Mouse (Mus musculus): ENCODE data around the gene Ugt1a5.
A peak's percentile ranks its signal among the peaks of the same experiment; 100 is the strongest.
"Not testable (repeated sequence)": the region's sequence is repeated elsewhere in the genome, so short reads cannot be mapped to it uniquely, and the experiment has no call there.

Ugt1a5 gene

DNA sequence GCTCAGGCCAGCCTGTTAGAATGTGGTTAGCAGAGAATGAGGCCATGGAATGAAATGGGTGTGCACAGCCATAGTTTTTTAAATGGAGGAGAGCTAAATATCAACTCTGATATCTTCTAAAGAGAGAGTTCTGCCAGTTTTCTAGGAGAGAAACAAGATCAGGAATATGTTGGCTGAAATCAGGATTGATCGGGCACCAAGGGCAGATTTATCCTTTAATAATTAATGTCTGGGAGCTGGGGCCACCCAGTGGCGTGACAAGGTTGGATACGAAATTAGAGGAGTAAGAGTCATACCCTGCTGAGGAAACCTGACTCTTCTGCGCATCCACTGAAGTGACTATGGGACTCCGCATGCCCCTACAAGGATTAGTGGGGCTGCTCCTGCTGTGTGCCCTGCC is at the start of gene Ugt1a5:
Gene Ugt1a5 (plus strand): TSS at position 302 of the 400 bp plus-strand sequence.
- no peak for DNase-seq (ENCODE audit: low spot score)

DNA sequence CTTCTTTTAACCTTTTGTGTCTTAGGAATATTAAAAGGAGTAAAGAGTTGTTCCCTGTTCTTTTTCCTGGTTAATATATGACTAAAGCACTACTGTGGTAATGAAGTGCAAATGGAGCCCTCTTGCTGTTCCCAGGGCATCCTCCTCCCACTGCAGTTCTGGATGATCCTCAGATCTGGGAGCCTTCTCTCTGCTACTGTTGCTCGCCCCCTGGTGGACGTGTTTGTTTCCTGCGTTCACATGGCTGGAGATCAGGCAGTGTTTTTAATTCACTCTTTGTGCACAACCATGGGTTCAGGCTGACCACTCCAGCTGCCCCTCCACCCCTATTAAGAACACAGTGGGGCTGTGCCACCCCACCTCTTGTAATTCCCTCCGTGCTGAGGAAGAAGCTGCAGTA is 45.3 kb upstream of the Ugt1a5 start:
- DNase-seq (ENCODE audit: low spot score) = not testable (repeated sequence)

DNA sequence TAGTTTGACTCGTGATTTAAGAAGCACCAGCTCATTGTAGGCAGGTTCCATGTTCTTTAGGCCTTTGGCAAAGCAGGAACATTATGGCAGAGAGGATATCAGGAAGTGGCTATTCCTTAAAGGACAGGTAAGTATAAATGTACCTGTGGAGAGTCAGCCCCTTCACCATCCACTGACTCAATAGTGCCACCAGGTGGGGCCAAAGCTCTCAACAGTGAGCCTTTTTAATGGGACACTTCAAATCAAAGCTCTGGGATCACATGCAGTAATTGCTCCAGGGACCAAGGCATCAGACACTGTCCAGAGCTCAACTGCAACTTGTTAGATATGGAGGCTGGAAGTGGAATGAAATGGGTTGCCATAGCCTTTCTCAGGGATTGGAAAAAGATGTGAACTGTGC is 44.3 kb upstream of the Ugt1a5 start:
- not testable (repeated sequence) for DNase-seq (ENCODE audit: low spot score)

DNA sequence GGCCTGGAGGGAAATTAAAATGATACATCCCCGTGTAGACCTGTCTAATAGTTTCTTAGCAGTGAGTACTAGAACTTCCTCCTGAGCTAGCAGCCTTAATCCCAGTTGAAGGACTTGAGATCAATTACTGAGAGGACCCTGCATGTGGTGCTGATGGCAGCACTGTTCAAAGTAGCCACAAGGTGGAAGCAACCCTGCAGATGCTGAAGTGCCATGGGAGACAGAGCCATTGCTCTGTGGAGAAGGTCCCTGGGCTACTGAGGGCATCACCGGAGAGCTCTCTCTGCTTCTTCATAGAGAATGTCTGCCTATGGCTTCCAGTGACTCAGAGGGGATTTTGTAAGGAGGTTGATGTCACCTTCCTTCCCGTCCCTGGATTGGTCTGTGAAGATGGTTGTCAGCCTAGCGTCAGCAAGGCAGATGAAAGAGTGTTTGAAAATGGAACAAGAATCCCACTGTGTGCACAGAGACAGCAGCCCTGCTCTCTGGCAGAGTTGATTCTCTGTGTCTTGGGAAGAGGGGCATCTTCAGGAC is 39.9 kb upstream of the Ugt1a5 start:
- not testable (repeated sequence) for DNase-seq (ENCODE audit: low spot score)

DNA sequence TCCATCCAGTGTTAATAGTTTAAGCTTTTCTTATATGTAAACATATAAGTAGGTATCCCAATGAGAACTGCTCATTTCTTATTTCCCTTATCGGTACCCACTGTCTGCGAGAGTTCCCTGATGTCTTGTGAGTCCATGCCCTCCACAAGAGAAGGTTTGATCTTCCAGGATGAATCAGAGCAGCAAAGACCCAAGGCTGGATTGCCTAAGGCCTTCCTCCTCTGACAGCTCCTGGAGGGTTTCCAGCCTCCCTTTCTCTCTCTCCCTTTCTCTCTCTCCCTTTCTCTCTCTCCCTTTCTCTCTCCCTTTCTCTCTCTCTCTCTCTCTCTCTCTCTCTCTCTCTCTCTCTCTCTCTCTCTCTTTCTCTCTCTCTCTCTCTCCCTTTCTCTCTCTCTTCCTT is 36.7 kb upstream of the Ugt1a5 start:
- DNase-seq (ENCODE audit: low spot score) = not testable (repeated sequence)

DNA sequence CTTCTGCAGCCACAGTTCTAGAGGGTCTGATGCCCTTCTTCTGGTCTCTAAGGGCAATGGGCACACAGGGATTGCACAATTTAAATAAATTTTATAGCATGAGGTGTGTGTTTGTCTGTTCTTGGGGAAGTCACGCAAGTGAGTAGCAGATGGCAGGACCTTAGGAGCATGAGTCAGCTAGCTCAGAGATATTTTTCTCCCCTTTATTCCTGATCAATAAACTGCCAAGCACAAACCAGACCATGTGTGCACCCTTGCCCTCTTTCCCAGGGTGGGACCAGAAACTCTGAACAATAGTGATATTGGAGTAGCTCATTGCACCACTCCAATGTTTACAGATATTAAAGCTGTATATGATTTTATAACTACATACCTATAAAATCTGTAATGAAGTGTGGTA is 35.6 kb upstream of the Ugt1a5 start:
- DNase-seq (ENCODE audit: low spot score) = not testable (repeated sequence)

DNA sequence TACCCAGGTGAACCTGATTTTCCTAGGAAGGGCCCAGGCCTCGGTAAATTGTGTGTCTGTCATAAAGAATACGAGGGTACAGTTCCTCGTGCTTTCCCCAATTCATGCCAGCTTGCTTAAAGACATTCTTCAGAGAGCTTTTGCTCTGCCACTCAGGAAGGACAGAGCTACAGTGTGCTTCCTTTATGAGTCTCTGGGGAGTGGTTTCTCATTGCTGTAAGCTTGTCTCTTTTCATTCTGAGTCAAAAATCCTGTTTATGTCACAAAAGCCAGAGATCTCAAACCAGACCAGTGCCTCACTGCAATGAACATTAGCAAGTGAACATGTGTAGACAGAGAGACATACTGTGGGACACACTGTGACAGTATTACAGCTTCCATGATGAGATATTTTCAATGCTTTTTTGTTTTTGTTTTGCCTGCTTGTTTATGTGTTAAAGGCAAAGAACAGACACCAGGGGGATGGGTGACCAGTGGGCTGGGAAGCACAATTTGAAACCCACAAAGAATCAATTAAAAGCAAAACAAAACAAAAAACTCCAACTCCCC is 31.8 kb upstream of the Ugt1a5 start:
- no peak for DNase-seq (ENCODE audit: low spot score)

DNA sequence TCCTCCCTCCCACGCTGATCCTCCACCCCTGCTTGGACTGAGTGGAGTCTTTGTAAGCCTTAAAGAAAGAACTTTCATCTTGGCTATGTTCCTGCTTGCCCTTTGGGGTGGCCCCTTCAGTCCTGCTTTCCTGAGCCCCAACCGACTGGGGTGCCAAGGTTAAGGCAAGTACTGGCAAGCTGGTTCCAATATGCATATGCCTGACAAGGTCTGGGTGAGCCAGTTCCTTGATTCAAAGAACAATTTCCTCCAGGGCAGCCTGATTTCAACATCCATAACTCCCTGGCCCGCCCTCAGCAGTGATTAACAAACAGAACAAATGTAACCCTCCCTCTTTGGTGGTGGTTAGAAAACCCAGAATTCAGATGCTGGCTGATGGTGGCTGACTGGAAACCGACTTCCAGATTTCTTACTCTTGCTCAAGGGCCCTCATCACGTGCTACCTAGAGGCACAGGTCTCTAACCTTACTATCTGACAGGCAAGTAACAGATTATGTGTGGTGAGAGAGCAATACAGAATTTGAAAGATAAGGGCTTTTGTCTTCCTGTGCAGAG is 31.3 kb upstream of the Ugt1a5 start, which contains the start of gene Ugt1a6a:
Gene Ugt1a6a (plus strand): TSS at position 353 of the 555 bp plus-strand sequence.
- DNase-seq (ENCODE audit: low spot score) = peak; percentile 47

DNA sequence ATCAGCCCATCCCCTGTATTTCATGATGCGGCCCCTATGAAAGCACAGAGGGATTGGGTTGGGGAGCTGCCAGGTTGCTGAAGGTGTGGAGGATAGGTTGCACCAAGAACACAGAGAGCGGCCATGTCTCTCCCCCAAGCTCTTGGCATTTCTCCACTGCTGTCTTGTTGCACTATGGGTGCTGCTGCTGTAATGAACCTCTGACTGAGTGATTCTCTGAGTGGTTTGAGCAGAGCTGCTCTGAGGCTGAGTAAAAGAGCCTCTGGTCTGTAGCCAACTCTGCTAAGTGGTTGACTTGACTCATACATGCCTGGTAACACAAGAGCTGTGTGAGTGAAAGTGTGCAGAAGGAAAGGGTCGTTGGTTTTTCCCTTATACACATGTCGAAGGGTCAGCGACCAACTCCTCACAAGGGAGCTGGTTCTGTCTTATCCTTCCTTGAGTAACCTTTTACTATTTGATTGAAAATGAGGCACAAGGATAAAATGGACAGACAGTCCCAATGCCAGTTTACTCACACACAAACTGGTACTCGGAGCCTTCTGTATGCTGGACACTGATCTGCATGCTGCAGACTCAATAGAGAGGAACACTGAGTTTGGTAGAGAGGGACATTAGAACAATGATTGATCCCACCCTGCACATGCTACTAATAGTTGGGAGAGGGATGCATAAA is 30.4 kb upstream of the Ugt1a5 start:
- not testable (repeated sequence) for DNase-seq (ENCODE audit: low spot score)

DNA sequence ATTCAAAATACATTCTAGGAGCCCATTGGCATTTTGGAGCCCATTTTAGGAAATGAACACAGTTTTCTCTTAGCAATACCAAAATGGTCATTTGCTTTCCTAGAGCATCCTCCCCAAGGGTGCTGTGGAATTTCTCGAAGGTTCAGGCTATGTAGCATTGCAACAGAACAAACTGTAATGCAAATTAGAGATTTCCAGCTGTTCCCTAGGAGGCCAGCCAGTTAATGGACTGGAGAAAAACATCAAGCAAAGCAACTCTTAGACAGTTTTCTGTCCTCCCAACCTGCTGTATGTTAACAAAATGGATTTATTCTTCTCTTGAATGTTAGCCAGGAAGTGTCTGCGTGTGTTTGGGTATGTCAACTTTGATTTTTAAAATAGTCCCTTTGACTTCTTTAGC is 29.2 kb upstream of the Ugt1a5 start:
- DNase-seq (ENCODE audit: low spot score) = no peak

DNA sequence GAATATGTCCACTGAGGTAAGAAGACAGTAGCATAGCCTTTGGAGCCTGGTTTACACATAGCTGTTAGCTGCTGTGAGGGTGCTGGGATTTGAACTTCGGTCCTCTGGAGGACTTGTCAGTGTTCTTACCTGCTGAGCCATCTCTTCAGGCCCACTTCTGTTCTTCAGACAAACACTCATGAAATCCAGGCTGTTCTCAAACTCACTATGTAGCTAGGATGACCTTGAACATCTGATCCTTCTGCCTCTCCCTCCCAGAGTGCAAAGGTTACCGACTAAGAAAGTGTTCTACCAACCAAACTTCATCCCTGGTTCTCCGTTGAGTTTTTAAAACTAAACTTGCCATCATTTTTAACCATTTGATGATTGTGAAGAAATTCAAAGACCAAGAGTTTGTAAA is 28.5 kb upstream of the Ugt1a5 start:
- DNase-seq (ENCODE audit: low spot score) = no peak

DNA sequence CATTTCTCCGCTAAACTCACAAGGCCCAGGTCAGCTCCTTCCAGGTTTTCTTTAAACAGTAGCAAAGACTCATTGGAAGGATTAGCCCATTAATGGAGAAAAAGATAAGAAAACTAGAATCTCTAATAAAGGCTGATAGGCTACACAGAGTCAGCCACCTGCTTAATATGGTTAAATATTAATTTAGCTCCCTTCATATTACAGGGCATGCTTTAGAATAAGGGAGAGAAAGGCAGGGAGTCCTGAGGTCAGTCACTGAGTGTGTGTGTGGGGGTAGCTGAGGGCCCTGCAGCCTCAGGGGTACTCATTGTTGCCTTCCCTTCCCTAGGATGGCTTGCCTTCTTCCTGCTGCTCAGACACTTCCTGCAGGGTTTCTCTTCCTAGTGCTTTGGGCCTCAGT is 27.7 kb upstream of the Ugt1a5 start:
- DNase-seq (ENCODE audit: low spot score) = no peak

DNA sequence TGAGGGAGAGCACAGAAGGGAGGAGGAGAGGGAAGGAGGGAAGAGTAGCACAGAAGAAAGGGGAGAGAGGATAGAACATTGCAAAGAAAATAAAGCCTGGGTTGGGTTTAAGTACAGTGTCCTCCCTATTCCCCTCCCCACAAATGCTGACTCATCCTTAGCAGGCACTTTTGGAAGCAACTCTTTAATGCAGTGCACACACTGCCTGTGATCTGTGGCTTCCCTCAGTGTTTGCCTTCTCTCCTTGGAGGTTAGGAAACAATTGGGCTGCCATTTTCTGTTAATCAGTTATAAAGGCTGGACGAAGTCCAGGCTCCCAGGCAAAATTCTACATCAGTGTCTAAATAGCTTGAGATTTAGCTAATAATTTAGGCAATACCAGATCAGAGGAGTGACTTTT is 25.3 kb upstream of the Ugt1a5 start:
- DNase-seq (ENCODE audit: low spot score) = not testable (repeated sequence)

DNA sequence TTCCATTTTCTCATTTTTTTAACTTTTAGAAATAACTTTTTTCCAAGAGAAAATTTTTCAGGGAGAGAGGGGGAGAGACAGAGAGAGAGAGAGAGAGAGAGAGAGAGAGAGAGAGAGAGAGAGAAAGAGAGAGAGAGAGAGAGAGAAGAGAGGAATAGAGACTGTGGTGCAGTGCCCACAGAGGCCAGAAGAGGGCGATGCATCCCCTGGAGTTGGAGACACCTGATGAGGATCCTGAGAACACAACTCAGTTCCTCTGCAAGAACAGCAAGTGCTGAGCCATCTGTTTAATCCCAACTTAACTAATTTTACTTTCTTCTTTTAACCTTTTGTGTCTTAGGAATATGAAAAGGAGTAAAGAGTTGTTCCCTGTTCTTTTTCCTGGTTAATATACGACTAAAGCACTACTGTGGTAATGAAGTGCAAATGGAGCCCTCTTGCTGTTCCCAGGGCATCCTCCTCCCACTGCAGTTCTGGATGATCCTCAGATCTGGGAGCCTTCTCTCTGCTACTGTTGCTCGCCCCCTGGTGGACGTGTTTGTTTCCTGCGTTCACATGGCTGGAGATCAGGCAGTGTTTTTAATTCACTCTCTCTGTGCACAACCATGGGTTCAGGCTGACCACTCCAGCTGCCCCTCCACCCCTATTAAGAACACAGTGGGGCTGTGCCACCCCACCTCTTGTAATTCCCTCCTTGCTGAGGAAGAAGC is 21.7 kb upstream of the Ugt1a5 start:
- peak; percentile 54 for DNase-seq (ENCODE audit: low spot score)

DNA sequence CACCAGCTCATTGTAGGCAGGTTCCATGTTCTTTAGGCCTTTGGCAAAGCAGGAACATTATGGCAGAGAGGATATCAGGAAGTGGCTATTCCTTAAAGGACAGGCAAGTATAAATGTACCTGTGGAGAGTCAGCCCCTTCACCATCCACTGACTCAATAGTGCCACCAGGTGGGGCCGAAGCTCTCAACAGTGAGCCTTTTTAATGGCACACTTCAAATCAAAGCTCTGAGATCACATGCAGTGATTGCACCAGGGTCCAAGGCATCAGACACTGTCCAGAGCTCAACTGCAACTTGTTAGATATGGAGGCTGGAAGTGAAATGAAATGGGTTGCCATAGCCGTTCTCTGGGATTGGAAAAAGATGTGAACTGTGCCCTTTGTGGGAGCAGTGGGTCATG is 20.5 kb upstream of the Ugt1a5 start:
- not testable (repeated sequence) for DNase-seq (ENCODE audit: low spot score)

DNA sequence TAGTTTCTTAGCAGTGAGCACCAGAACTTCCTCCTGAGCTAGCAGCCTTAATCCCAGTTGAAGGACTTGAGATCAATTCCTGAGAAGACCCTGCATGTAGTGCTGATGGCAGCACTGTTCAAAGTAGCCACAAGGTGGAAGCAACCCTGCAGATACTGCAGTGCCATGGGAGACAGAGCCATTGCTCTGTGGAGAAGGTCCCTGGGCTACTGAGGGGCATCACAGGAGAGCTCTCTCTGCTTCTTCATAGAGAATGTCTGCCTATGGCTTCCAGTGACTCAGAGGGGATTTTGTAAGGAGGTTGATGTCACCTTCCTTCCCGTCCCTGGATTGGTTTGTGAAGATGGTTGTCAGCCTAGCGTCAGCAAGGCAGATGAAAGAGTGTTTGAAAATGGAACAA is 15.7 kb upstream of the Ugt1a5 start:
- DNase-seq (ENCODE audit: low spot score) = not testable (repeated sequence)

DNA sequence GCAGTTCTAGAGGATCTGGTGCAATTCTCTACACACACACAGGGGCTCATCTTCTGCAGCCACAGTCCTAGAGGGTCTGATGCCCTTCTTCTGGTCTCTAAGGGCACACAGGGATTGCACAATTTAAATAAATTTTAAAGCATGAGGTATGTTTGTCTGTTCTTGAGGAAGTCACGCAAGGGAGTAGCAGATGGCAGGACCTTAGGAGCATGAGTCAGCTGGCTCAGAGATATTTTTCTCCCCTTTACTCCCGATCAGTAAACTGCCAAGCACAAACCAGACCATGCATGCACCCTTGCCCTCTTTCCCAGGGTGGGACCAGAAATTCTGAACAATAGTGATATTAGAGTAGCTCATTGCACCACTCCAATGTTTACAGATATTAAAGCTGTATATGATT is 7.4 kb upstream of the Ugt1a5 start:
- no peak for DNase-seq (ENCODE audit: low spot score)

DNA sequence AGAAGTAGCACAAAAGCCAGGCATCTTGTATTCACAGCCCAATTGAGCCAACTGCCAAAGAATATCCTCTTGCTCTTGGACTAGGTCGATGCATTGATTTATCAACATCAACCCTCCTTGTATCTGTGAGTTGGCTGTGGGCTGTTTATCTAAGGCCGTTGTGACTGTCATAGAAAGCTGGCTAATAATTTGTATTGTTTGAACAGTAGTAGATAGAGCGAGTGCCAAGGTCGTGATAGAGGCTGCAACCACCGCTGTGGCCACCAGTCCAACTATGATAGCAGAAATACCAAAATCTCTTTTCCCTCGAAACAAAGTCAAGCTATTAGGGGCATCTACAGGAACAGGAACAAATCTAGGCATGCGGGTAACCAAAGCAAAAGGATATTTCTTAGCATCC is 6.4 kb downstream of the Ugt1a5 start:
- not testable (repeated sequence) for DNase-seq (ENCODE audit: low spot score)

DNA sequence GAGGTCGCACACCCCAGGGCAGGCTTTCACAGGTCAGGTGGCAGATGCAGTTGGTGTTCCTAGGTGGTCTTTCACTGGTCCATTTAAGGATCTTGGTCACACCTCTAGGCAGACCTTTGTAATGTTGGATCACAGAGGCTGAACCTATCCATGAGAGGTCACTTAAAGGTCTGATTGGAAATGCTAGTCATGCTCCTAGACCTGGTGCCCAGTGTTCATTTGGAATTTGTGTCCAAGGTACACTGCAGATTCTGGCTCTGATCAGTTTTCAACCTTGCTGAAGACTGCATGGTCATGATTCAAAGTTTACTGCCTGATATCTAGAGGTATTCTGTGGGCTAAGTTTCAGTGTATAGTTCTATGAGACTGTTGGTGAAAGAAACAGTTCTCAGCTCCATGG is 13.8 kb downstream of the Ugt1a5 start:
- DNase-seq (ENCODE audit: low spot score) = no peak

DNA sequence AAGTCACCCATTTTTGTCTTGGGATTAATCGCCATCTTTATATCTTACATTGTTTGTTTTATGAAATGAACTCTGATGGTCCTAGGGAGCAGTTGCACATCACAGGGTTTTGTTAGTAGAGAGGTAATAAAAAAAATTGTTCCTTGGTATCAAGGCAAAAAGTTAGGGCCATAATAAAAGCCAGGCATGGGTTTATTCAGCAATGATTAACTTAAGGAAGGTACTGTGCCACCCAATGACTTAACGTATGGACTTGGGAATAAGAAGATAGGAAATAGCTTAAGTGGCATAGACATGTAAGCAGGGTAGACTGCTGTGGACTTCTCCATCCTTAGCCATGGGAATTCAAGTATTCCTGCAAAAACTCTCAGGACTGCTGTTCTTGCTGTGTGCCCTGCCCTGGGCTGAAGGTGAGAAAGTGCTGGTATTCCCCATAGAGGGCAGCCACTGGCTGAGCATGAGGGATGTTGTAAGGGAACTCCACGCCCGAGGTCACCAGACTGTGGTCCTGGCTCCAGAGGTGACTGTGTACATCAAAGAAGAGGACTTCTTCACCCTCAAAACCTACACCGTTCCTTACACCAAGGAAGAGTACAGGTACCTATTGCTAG is 20.6 kb downstream of the Ugt1a5 start:
- no peak for DNase-seq (ENCODE audit: low spot score)

DNA sequence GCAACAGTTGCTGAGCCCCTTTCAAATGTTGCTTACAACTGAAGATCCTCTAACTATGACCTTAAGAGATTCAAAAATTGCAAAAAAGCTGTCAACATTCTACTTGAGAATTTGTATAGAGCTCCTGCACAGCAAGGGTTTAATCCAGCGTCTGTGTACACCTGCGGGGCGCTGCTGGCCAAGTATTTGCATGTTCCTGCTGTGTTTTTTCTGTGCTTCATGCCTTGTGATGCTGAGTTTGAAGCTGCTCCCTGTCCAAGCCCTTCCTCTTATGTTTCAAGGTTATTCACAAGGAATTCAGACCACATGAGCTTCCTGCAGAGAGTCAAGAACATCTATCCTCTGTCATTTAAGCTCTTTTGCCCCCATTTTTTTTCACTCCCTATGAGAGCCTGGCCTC is 26.3 kb downstream of the Ugt1a5 start:
- no peak for DNase-seq (ENCODE audit: low spot score)

DNA sequence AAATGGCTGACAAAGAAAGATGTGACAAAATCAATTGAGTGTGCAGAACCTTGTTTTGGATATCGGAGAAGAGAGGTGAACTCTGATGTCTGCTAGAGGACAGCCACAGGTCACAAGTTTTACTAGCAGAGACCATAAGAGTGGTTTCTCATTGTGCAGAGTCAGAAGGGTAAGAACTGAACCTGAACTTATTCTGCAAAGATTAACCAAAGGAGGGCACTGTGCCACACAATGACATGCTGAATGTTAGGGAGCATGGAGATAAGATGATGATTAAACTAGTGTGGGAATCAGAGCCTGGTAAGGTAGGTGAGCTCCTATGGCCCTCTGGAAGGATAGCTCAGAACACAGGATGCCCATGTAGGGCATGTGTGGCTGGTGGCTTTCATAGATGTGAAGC is 29.9 kb downstream of the Ugt1a5 start:
- no peak for DNase-seq (ENCODE audit: low spot score)

Measured in urinary bladder, postnatal 25 days (tissue).